Mouse (Mus musculus): ENCODE measurements around the gene Erp27. TPM values are rescaled to one million over a fixed set of nuclear protein-coding genes. Genes with fewer than 3 reads are reported as not detected.
A peak's percentile ranks its signal among the peaks of the same experiment; 100 is the strongest.

Gene Erp27
- polyA plus RNA-seq, 1 experiment from 2014 or later: 0.62 TPM

- Histone ChIP-seq H3K27me3 (no peaks in the 10 kb centered on the region), H3K9me3 (no peaks in the 10 kb centered on the region), H3K36me3 (no peaks in the 10 kb centered on the region), H3K4me2 (no peak overlapping the region), H3K9ac (no peak overlapping the region), H3K4me3 (no peak overlapping the region), H3K4me1 (peaks cover 28% of the 10 kb centered on the region), H3K27ac (no peak overlapping the region)
- ATAC-seq (ENCODE audit: borderline replicate concordance, extremely low read depth, low FRiP score, low TSS enrichment): no peak
- 93% methylated on average over 6 of the region's 6 CpGs for WGBS
Measured at GRCm38 (mm10) chr6:136883961-136884360, 38.0 kb downstream of the Erp27 start.

- Histone ChIP-seq H3K27me3 (no peaks in the 10 kb centered on the region), H3K27ac (no peak overlapping the region), H3K4me1 (peaks cover 26% of the 10 kb centered on the region), H3K9ac (no peak overlapping the region), H3K36me3 (no peaks in the 10 kb centered on the region), H3K9me3 (no peaks in the 10 kb centered on the region), H3K4me2 (no peak overlapping the region), H3K4me3 (no peak overlapping the region)
- 64% methylated on average over 3 of the region's 3 CpGs for WGBS
- ATAC-seq (ENCODE audit: borderline replicate concordance, extremely low read depth, low FRiP score, low TSS enrichment): no peak
Measured at GRCm38 (mm10) chr6:136883431-136883915, 38.5 kb downstream of the Erp27 start.

- 0 out of 2 replicates have a peak overlapping the region, but pooled peaks have one; percentile 1 for H3K27ac ChIP-seq
- H3K4me2 ChIP-seq: no peak overlapping the region
- no peak for ATAC-seq (ENCODE audit: borderline replicate concordance, extremely low read depth, low FRiP score, low TSS enrichment)
- H3K4me1 ChIP-seq: peaks cover 20% of the 10 kb centered on the region
- no peaks in the 10 kb centered on the region for H3K27me3 ChIP-seq
- H3K9me3 ChIP-seq: no peaks in the 10 kb centered on the region
- 28% methylated on average over 8 of the region's 8 CpGs for WGBS
- no peak overlapping the region for H3K9ac ChIP-seq
- H3K36me3 ChIP-seq: no peaks in the 10 kb centered on the region
- H3K4me3 ChIP-seq: no peak overlapping the region
Measured at GRCm38 (mm10) chr6:136881678-136882077, 40.3 kb downstream of the Erp27 start.

- Histone ChIP-seq H3K9ac (peak within 1 kb of the TSS; percentile 62), H3K4me2 (peak within 1 kb of the TSS; percentile 50), H3K27me3 (no peaks in the 10 kb centered on the region), H3K4me3 (peak within 1 kb of the TSS; percentile 52), H3K4me1 (peaks cover 7% of the 10 kb centered on the region), H3K9me3 (no peaks in the 10 kb centered on the region), H3K36me3 (0 out of 2 replicates have a peak, but pooled peaks cover 8% of the 10 kb centered on the region), H3K27ac (peak within 1 kb of the TSS; percentile 91)
- WGBS: 23% methylated on average over 9 of the region's 9 CpGs
- ATAC-seq (ENCODE audit: borderline replicate concordance, extremely low read depth, low FRiP score, low TSS enrichment): peak; percentile 86
Measured at GRCm38 (mm10) chr6:136875670-136876069, 46.3 kb downstream of the Erp27 start, which contains the start of gene Mgp. Gene Mgp (minus strand): TSS chr6:136875823.

GRCm38 (mm10) chr6:136874599-136874998 is 47.4 kb downstream of the Erp27 start:
- WGBS: 17% methylated on average over 8 of the region's 8 CpGs
- peak; percentile 71; the same call in 1 of the 2 replicates for ATAC-seq (ENCODE audit: borderline replicate concordance, extremely low read depth, low FRiP score, low TSS enrichment)
- Histone ChIP-seq H3K9me3 (no peaks in the 10 kb centered on the region), H3K9ac (peak overlapping the region; percentile 43), H3K27me3 (no peaks in the 10 kb centered on the region), H3K4me2 (peak overlapping the region; percentile 50), H3K27ac (peak overlapping the region; percentile 89), H3K4me1 (peaks cover 7% of the 10 kb centered on the region), H3K4me3 (peak overlapping the region; percentile 52), H3K36me3 (0 out of 2 replicates have a peak, but pooled peaks cover 8% of the 10 kb centered on the region)

- Histone ChIP-seq H3K9me3 (no peaks in the 10 kb centered on the region), H3K4me2 (no peak overlapping the region), H3K36me3 (0 out of 2 replicates have a peak, but pooled peaks cover 8% of the 10 kb centered on the region), H3K9ac (no peak overlapping the region), H3K4me1 (peaks cover 13% of the 10 kb centered on the region), H3K27ac (0 out of 2 replicates have a peak overlapping the region, but pooled peaks have one; percentile 4), H3K4me3 (no peak overlapping the region), H3K27me3 (no peaks in the 10 kb centered on the region)
- WGBS: 52% methylated on average over 5 of the region's 5 CpGs
- no peak for ATAC-seq (ENCODE audit: borderline replicate concordance, extremely low read depth, low FRiP score, low TSS enrichment)
Measured at GRCm38 (mm10) chr6:136868921-136869320, 53.1 kb downstream of the Erp27 start.

GRCm38 (mm10) chr6:136866150-136866549 is 55.8 kb downstream of the Erp27 start:
- no peaks in the 10 kb centered on the region for H3K36me3 ChIP-seq
- no peaks in the 10 kb centered on the region for H3K9me3 ChIP-seq
- H3K27ac ChIP-seq: peak overlapping the region; percentile 43
- H3K27me3 ChIP-seq: no peaks in the 10 kb centered on the region
- H3K4me3 ChIP-seq: no peak overlapping the region
- WGBS: 57% methylated on average over 4 of the region's 4 CpGs
- no peak for ATAC-seq (ENCODE audit: borderline replicate concordance, extremely low read depth, low FRiP score, low TSS enrichment)
- peaks cover 18% of the 10 kb centered on the region for H3K4me1 ChIP-seq
- no peak overlapping the region for H3K9ac ChIP-seq
- no peak overlapping the region for H3K4me2 ChIP-seq

- Histone ChIP-seq H3K4me1 (peaks cover 20% of the 10 kb centered on the region), H3K9me3 (no peaks in the 10 kb centered on the region), H3K9ac (no peak overlapping the region), H3K27me3 (no peaks in the 10 kb centered on the region), H3K4me3 (no peak overlapping the region), H3K27ac (no peak overlapping the region), H3K36me3 (no peaks in the 10 kb centered on the region), H3K4me2 (no peak overlapping the region)
- 84% methylated on average over 5 of the region's 5 CpGs for WGBS
- no peak for ATAC-seq (ENCODE audit: borderline replicate concordance, extremely low read depth, low FRiP score, low TSS enrichment)
Measured at GRCm38 (mm10) chr6:136865360-136865759, 56.6 kb downstream of the Erp27 start.

- H3K4me1 ChIP-seq: peaks cover 44% of the 10 kb centered on the region
- H3K27ac ChIP-seq: peak overlapping the region; percentile 65
- no peak for ATAC-seq (ENCODE audit: borderline replicate concordance, extremely low read depth, low FRiP score, low TSS enrichment)
- H3K27me3 ChIP-seq: no peaks in the 10 kb centered on the region
- 19% methylated on average over 9 of the region's 9 CpGs for WGBS
- 0 out of 2 replicates have a peak overlapping the region, but pooled peaks have one; percentile 7 for H3K4me2 ChIP-seq
- H3K9ac ChIP-seq: no peak overlapping the region
- H3K36me3 ChIP-seq: no peaks in the 10 kb centered on the region
- H3K9me3 ChIP-seq: no peaks in the 10 kb centered on the region
- no peak overlapping the region for H3K4me3 ChIP-seq
Measured at GRCm38 (mm10) chr6:136861020-136861419, 61.0 kb downstream of the Erp27 start.

- Histone ChIP-seq H3K9ac (no peak overlapping the region), H3K9me3 (no peaks in the 10 kb centered on the region), H3K4me3 (no peak overlapping the region), H3K36me3 (no peaks in the 10 kb centered on the region), H3K27me3 (no peaks in the 10 kb centered on the region), H3K4me2 (peak overlapping the region; percentile 52; the same call in 1 of the 2 replicates), H3K27ac (peak overlapping the region; percentile 94), H3K4me1 (peaks cover 45% of the 10 kb centered on the region)
- ATAC-seq (ENCODE audit: borderline replicate concordance, extremely low read depth, low FRiP score, low TSS enrichment): no peak
- 19% methylated on average over 8 of the region's 8 CpGs for WGBS
Measured at GRCm38 (mm10) chr6:136858420-136858819, 63.6 kb downstream of the Erp27 start.

GRCm38 (mm10) chr6:136857873-136858260 is 64.1 kb downstream of the Erp27 start:
- Histone ChIP-seq H3K9ac (no peak overlapping the region; the same call in 1 of the 2 replicates), H3K27ac (peak overlapping the region; percentile 94), H3K4me2 (peak overlapping the region; percentile 52), H3K4me1 (peaks cover 46% of the 10 kb centered on the region), H3K27me3 (no peaks in the 10 kb centered on the region), H3K4me3 (peak overlapping the region; percentile 19; the same call in 1 of the 2 replicates), H3K9me3 (no peaks in the 10 kb centered on the region), H3K36me3 (no peaks in the 10 kb centered on the region)
- 6% methylated on average over 11 of the region's 11 CpGs for WGBS
- ATAC-seq (ENCODE audit: borderline replicate concordance, extremely low read depth, low FRiP score, low TSS enrichment): peak; percentile 58; the same call in 1 of the 2 replicates

All from lung, embryonic 15.5 days (tissue).